Mouse (Mus musculus) thymus, adult 2 months (tissue): Measurements from ENCODE around the gene Kifc3.

Experiments
- CTCF ChIP-seq: fragments of 200-500 bp; IDR thresholded peaks from 2 replicates; pipeline ENCODE4 v1.5.1; 2012; ENCODE audit warnings: mild to moderate bottlenecking, control low read depth, low read length, moderate library complexity, borderline replicate concordance; ENCODE audit not compliant: control insufficient read depth, poor library complexity, insufficient read depth; ENCODE audit errors: extremely low read depth
- POLR2A ChIP-seq: fragments of 200-500 bp; IDR thresholded peaks from 2 replicates; pipeline ENCODE4 v1.6.1; 2012; ENCODE audit warnings: mild to moderate bottlenecking, low read length, control low read depth, moderate library complexity; ENCODE audit not compliant: control insufficient read depth, poor library complexity, insufficient read depth; ENCODE audit errors: extremely low read depth

DNA sequence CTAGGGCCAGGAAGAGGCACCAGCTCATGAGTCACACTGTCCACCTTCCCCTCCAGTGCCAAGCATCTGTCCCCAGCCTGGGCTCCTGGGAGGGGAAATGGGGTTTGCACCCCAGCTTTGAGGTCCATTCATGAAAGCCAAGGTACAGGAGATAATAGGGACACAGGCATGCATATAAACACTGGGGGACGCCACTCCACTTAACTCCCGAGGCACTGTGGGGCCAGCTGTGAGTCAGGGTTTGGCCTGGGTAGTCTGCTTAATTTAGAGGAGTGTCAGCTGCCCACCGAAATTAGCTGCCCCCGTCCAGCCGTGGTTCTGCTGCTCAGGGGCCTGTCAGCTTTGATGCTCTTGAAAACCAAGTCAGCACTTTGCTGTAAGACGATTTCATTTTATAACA is 39.8 kb downstream of the Kifc3 start:
- TF ChIP-seq CTCF (no peak), POLR2A (no peak)
